Mouse (Mus musculus): ENCODE measurements around the gene Nprl2.

GRCm38 (mm10) chr9:107594281-107595062 lies 52.4 kb downstream of the Nprl2 start:
- no peak for TF ChIP-seq CTCF (IDR thresholded peaks at IDR 0.05; ENCODE audit: control insufficient read depth, insufficient read depth, insufficient replicate concordance, low read depth, low read length)
- TF ChIP-seq POLR2A (IDR thresholded peaks at IDR 0.05; ENCODE audit: control insufficient read depth, low read depth, low read length): no peak
